Mouse (Mus musculus): ENCODE results near the gene Olfr970. TPM values are rescaled to one million over a fixed set of nuclear protein-coding genes. Genes with fewer than 3 reads are reported as not detected.

Gene Olfr970
- not detected in 2 replicates for polyA plus RNA-seq (2015; fragmentation: Nextera tagmentation; extraction: Ambion mirVana)

GRCm38 (mm10) chr9:39808560-39808959 is at the start of gene Olfr970:
TSS of gene Olfr970 (plus strand) at chr9:39808860.

GRCm38 (mm10) chr9:39783153-39783552 is 25.5 kb upstream of the Olfr970 start, which contains the start of gene Olfr968:
TSS of gene Olfr968 (minus strand) at chr9:39783253.

GRCm38 (mm10) chr9:39790558-39790957 is 18.1 kb upstream of the Olfr970 start, which contains the start of gene Olfr969:
TSS of gene Olfr969 (plus strand) at chr9:39790945.

GRCm38 (mm10) chr9:39836576-39836975 is 27.9 kb downstream of the Olfr970 start, which contains the start of gene Olfr971:
TSS of gene Olfr971 (plus strand) at chr9:39836876.

GRCm38 (mm10) chr9:39866122-39866521 is 57.5 kb downstream of the Olfr970 start, which contains the start of gene Olfr972:
TSS of gene Olfr972 (plus strand) at chr9:39866422.

Other genes with a start within 250 kb of the Olfr970 start
- gene Olfr959, start 233.3 kb upstream of the Olfr970 start, polyA plus RNA-seq (2015; fragmentation: Nextera tagmentation; extraction: Ambion mirVana) = not detected in 2 replicates
- 2.8 and 4.7 TPM in 2 replicates for gene AW551984, start 204.5 kb upstream of the Olfr970 start, polyA plus RNA-seq (2015; fragmentation: Nextera tagmentation; extraction: Ambion mirVana)
- gene Olfr148, start 198.2 kb upstream of the Olfr970 start, polyA plus RNA-seq (2015; fragmentation: Nextera tagmentation; extraction: Ambion mirVana) = not detected in 2 replicates
- not detected in 2 replicates for gene Olfr960, start 187.5 kb upstream of the Olfr970 start, polyA plus RNA-seq (2015; fragmentation: Nextera tagmentation; extraction: Ambion mirVana)
- gene Olfr961, start 163.8 kb upstream of the Olfr970 start, polyA plus RNA-seq (2015; fragmentation: Nextera tagmentation; extraction: Ambion mirVana) = not detected in 2 replicates
- not detected in 2 replicates for gene Olfr963, start 141.7 kb upstream of the Olfr970 start, polyA plus RNA-seq (2015; fragmentation: Nextera tagmentation; extraction: Ambion mirVana)
- not detected in 2 replicates for gene Olfr149, start 101.7 kb upstream of the Olfr970 start, polyA plus RNA-seq (2015; fragmentation: Nextera tagmentation; extraction: Ambion mirVana)
- not detected in 2 replicates for gene Olfr965, start 97.5 kb upstream of the Olfr970 start, polyA plus RNA-seq (2015; fragmentation: Nextera tagmentation; extraction: Ambion mirVana)
- not detected in 2 replicates for gene Olfr150, start 77.9 kb upstream of the Olfr970 start, polyA plus RNA-seq (2015; fragmentation: Nextera tagmentation; extraction: Ambion mirVana)
- gene Olfr967, start 62.6 kb upstream of the Olfr970 start, polyA plus RNA-seq (2015; fragmentation: Nextera tagmentation; extraction: Ambion mirVana) = not detected in 2 replicates
- gene Olfr968, start 25.6 kb upstream of the Olfr970 start, polyA plus RNA-seq (2015; fragmentation: Nextera tagmentation; extraction: Ambion mirVana) = not detected in 2 replicates
- not detected in 2 replicates for gene Olfr969, start 17.9 kb upstream of the Olfr970 start, polyA plus RNA-seq (2015; fragmentation: Nextera tagmentation; extraction: Ambion mirVana)
- not detected in 2 replicates for gene Olfr971, start 28.0 kb downstream of the Olfr970 start, polyA plus RNA-seq (2015; fragmentation: Nextera tagmentation; extraction: Ambion mirVana)
- gene Olfr972, start 57.6 kb downstream of the Olfr970 start, polyA plus RNA-seq (2015; fragmentation: Nextera tagmentation; extraction: Ambion mirVana) = not detected in 2 replicates
- not detected in 2 replicates for gene Olfr229, start 98.5 kb downstream of the Olfr970 start, polyA plus RNA-seq (2015; fragmentation: Nextera tagmentation; extraction: Ambion mirVana)
- not detected in 2 replicates for gene Olfr974, start 128.6 kb downstream of the Olfr970 start, polyA plus RNA-seq (2015; fragmentation: Nextera tagmentation; extraction: Ambion mirVana)
- gene Olfr975, start 143.2 kb downstream of the Olfr970 start, polyA plus RNA-seq (2015; fragmentation: Nextera tagmentation; extraction: Ambion mirVana) = not detected in 2 replicates
- gene Olfr976, start 152.3 kb downstream of the Olfr970 start, polyA plus RNA-seq (2015; fragmentation: Nextera tagmentation; extraction: Ambion mirVana) = not detected in 2 replicates
- gene Olfr978, start 183.3 kb downstream of the Olfr970 start, polyA plus RNA-seq (2015; fragmentation: Nextera tagmentation; extraction: Ambion mirVana) = not detected in 2 replicates
- gene Olfr979, start 194.6 kb downstream of the Olfr970 start, polyA plus RNA-seq (2015; fragmentation: Nextera tagmentation; extraction: Ambion mirVana) = not detected in 2 replicates
- not detected in 2 replicates for gene Olfr980, start 200.7 kb downstream of the Olfr970 start, polyA plus RNA-seq (2015; fragmentation: Nextera tagmentation; extraction: Ambion mirVana)
- not detected in 2 replicates for gene Olfr981, start 212.6 kb downstream of the Olfr970 start, polyA plus RNA-seq (2015; fragmentation: Nextera tagmentation; extraction: Ambion mirVana)